Mouse (Mus musculus) small intestine, adult 2 months (tissue): Measurements from ENCODE around the gene Adam33.
"Not testable (repeated sequence)": the region's sequence is repeated elsewhere in the genome, so short reads cannot be mapped to it uniquely, and the experiment has no call there.

ENCODE experiments used
- CTCF ChIP-seq: fragments of 200-500 bp; IDR thresholded peaks from 2 replicates; pipeline ENCODE4 v1.5.1; 2012; ENCODE audit warnings: low read depth, mild to moderate bottlenecking, control low read depth, inconsistent platforms, low read length, moderate library complexity, mixed read lengths; ENCODE audit not compliant: insufficient replicate concordance, insufficient read length; ENCODE audit errors: extremely low read depth
- POLR2A ChIP-seq: fragments of 200-500 bp; IDR thresholded peaks from 2 replicates; pipeline ENCODE4 v1.6.1; 2012; ENCODE audit warnings: low read depth, mild to moderate bottlenecking, control low read depth, inconsistent platforms, low read length, moderate library complexity

- TF ChIP-seq CTCF, POLR2A: not testable (repeated sequence)
Observed at GRCm38 (mm10) chr2:131031406-131031805, 32.2 kb downstream of the Adam33 start.
